Mouse (Mus musculus): ENCODE measurements around the gene Gm17581.
A peak's percentile ranks its signal among the peaks of the same experiment; 100 is the strongest.

Gm17581 gene

DNA sequence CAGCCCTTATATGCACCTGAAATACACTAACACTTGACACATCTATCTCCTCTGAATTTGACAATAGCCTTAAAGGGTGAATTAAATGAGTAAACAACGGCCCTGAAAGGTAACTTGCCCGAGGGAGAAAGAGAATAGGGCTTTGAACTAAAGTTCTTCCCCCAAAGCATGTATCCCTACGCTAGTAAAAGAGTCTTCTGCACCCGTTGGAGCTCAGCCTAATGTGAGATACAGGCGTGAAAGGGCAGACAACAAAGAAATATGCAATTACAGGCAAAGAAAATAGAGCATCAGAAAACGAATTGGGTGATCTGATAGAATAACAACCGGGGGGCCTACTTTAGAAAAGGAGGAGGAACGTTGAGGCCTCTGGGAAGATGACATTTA, 44.3 kb downstream of the Gm17581 start:
- DNase-seq (ENCODE audit: low read depth), result no peak

DNA sequence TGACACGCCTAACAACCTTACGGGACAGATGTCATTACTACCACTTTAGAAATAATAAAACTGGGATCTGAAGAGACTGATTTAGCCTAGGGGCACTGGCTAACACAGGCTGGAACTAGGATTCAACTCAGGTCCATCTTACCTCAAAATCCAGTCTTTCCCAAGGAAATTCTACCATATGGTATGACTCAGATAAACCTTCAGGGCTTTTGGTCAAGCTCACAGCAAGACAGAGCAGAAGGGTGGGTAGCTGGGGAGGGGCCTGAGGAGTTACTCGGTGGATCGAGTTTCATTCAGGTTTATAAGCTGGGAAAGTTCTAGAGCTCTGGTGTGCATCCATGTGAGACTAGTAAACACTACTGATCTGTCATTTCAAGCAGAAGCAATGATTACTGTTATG, 46.5 kb downstream of the Gm17581 start:
- DNase-seq (ENCODE audit: low read depth), result no peak

DNA sequence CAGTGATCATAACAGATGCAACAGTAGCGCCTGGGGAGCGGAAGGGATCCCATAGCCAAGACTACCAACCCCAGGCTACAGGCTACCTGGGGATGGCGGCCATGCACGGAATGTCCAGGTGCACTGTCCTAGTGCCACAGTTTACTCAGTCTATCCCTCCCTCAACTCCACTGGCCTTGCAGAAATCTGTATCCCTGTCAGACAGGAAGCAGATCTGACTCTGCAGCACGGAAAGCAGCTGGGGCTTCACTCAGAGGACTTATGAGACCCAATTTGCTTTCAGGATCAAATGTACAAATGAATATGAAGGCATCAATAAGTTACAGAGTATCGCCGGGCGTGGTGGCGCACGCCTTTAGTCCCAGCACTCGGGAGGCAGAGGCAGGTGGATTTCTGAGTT, 47.9 kb downstream of the Gm17581 start:
- peak; percentile 40 for DNase-seq (ENCODE audit: low read depth)

DNA sequence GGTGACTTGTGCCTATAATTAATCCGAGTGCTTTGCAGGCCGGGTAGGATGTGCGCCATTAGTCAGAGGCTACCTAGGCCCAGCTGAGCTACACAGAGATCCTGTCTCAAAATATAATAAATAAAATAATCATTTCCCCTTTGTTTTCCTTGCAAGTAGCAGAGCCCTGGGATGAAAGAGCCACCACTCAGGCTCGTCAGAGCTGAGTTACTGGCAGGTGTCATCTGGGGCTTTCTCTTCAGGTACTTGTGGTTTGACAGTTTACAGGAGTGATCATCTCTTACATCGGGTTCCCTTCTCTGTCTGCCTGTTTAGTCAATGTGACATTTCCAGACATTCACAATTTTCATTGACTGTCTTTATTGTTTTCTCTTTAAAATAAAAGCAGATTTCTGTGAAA, 49.1 kb downstream of the Gm17581 start:
- no peak for DNase-seq (ENCODE audit: low read depth)

Measured in naive thymus-derived CD4-positive, alpha-beta T cell, adult 2 months (primary cell).